Mouse (Mus musculus) small intestine, adult 2 months (tissue): Measurements from ENCODE around the gene Sectm1b. TPM values are rescaled to one million over a fixed set of nuclear protein-coding genes. Genes with fewer than 3 reads are reported as not detected.

Source experiments
- H3K27ac ChIP-seq: fragments of 200-500 bp; 2 replicates; pipeline ENCODE4 v1.5.1; 2012; ENCODE audit warnings: low read depth, low read length, control low read depth, inconsistent platforms; ENCODE audit not compliant: insufficient read depth
- H3K27me3 ChIP-seq: fragments of 200-500 bp; 2 replicates; pipeline ENCODE4 v1.6.1; 2012; ENCODE audit warnings: mild to moderate bottlenecking, moderate library complexity, low read length, inconsistent platforms; ENCODE audit not compliant: control insufficient read depth, insufficient read depth
- H3K36me3 ChIP-seq: fragments of 200-500 bp; 2 replicates; pipeline ENCODE4 v1.6.1; 2012; ENCODE audit warnings: mild to moderate bottlenecking, low read length, control low read depth, inconsistent platforms; ENCODE audit not compliant: control insufficient read depth, insufficient read depth
- H3K4me1 ChIP-seq: fragments of 200-500 bp; 2 replicates; pipeline ENCODE4 v1.6.1; 2012; ENCODE audit warnings: low read length, inconsistent platforms, mixed read lengths; ENCODE audit not compliant: control insufficient read depth, insufficient read depth, insufficient read length
- H3K4me3 ChIP-seq: fragments of 200-500 bp; 2 replicates; pipeline ENCODE4 v1.5.1; 2012; ENCODE audit warnings: low read depth, mild to moderate bottlenecking, control low read depth, inconsistent platforms, low read length, moderate library complexity
- CTCF ChIP-seq: fragments of 200-500 bp; IDR thresholded peaks from 2 replicates; pipeline ENCODE4 v1.5.1; 2012; ENCODE audit warnings: low read depth, mild to moderate bottlenecking, control low read depth, inconsistent platforms, low read length, moderate library complexity, mixed read lengths; ENCODE audit not compliant: insufficient replicate concordance, insufficient read length; ENCODE audit errors: extremely low read depth
- POLR2A ChIP-seq: fragments of 200-500 bp; IDR thresholded peaks from 2 replicates; pipeline ENCODE4 v1.6.1; 2012; ENCODE audit warnings: low read depth, mild to moderate bottlenecking, control low read depth, inconsistent platforms, low read length, moderate library complexity
- WGBS: fragments of 180-500 bp; shearing (Covaris S2); methylation state at CpG from one replicate; pipeline ENCODE4 v1.1.7; 2018; 5-methylcytosine and 5-hydroxymethylcytosine counted together
- polyA plus RNA-seq: library from polyadenylated mRNA; depleted of rRNA; stranded (reverse); fragments of >200 nt; gene quantifications from 2 replicates; pipeline ENCODE4 v1.2.3, GENCODE M21; 2012

Gene Sectm1b
- polyA plus RNA-seq, 1 experiment, result 325 TPM

GRCm38 (mm10) chr11:121042480-121042879 lies 20.9 kb downstream of the Sectm1b start:
- no peak overlapping the region for H3K4me3 ChIP-seq
- H3K27ac ChIP-seq, result no peak overlapping the region
- H3K4me1 ChIP-seq, result no peaks in the 10 kb centered on the region
- 74% methylated on average over 4 of the region's 4 CpGs for WGBS
- H3K36me3 ChIP-seq, result no peaks in the 10 kb centered on the region
- H3K27me3 ChIP-seq, result no peaks in the 10 kb centered on the region
- no peak for TF ChIP-seq POLR2A

- H3K27me3 ChIP-seq, result no peaks in the 10 kb centered on the region
- H3K27ac ChIP-seq, result no peak overlapping the region
- no peak for TF ChIP-seq POLR2A
- TF ChIP-seq CTCF, result no peak
- 72% methylated on average over 4 of the region's 4 CpGs for WGBS
- H3K4me1 ChIP-seq, result no peaks in the 10 kb centered on the region
- H3K36me3 ChIP-seq, result no peaks in the 10 kb centered on the region
- no peak overlapping the region for H3K4me3 ChIP-seq
These were observed 21.7 kb downstream of the Sectm1b start for GRCm38 (mm10) chr11:121041636-121042035.

- Histone ChIP-seq H3K4me1 (no peaks in the 10 kb centered on the region), H3K36me3 (no peaks in the 10 kb centered on the region), H3K4me3 (no peak overlapping the region), H3K27ac (no peak overlapping the region), H3K27me3 (no peaks in the 10 kb centered on the region)
- no peak for TF ChIP-seq POLR2A
- peak; percentile 86; the same call in 1 of the 2 replicates for TF ChIP-seq CTCF
- 4% methylated on average over 4 of the region's 4 CpGs for WGBS
These were observed 22.2 kb downstream of the Sectm1b start for GRCm38 (mm10) chr11:121041212-121041611.

GRCm38 (mm10) chr11:121039302-121039701 lies 24.1 kb downstream of the Sectm1b start, which contains the start of gene Cd7:
TSS of gene Cd7 (minus strand) at chr11:121039418.
- 46% methylated on average over 5 of the region's 5 CpGs for WGBS
- Histone ChIP-seq H3K4me3 (peak within 1 kb of the TSS; percentile 46), H3K4me1 (no peaks in the 10 kb centered on the region), H3K36me3 (no peaks in the 10 kb centered on the region), H3K27me3 (no peaks in the 10 kb centered on the region), H3K27ac (peak within 1 kb of the TSS; percentile 50; the same call in 1 of the 2 replicates)
- TF ChIP-seq POLR2A (no peak), CTCF (no peak)

- H3K4me3 ChIP-seq, result peak overlapping the region; percentile 46
- H3K27me3 ChIP-seq, result no peaks in the 10 kb centered on the region
- TF ChIP-seq POLR2A (no peak), CTCF (no peak)
These were observed 24.8 kb downstream of the Sectm1b start for GRCm38 (mm10) chr11:121038366-121039240.

GRCm38 (mm10) chr11:121033118-121033517 lies 30.3 kb downstream of the Sectm1b start:
- Histone ChIP-seq H3K27me3 (no peaks in the 10 kb centered on the region), H3K36me3 (no peaks in the 10 kb centered on the region), H3K4me1 (no peaks in the 10 kb centered on the region), H3K27ac (no peak overlapping the region), H3K4me3 (no peak overlapping the region)
- TF ChIP-seq POLR2A (no peak), CTCF (no peak)
- 78% methylated on average over 5 of the region's 5 CpGs for WGBS

More at GRCm38 (mm10) chr11:121038366-121039240, 24.8 kb downstream of the Sectm1b start:
- Histone ChIP-seq H3K36me3 (no peaks in the 10 kb centered on the region), H3K27ac (peak overlapping the region; percentile 50; the same call in 1 of the 2 replicates), H3K4me1 (no peaks in the 10 kb centered on the region)
- 82% methylated on average over 11 of the region's 11 CpGs for WGBS

- WGBS, result 83% methylated on average over 7 of the region's 7 CpGs
- Histone ChIP-seq H3K4me1 (no peaks in the 10 kb centered on the region), H3K27me3 (no peaks in the 10 kb centered on the region), H3K27ac (peak overlapping the region; percentile 9; the same call in 1 of the 2 replicates), H3K4me3 (no peak overlapping the region), H3K36me3 (no peaks in the 10 kb centered on the region)
- TF ChIP-seq POLR2A (no peak), CTCF (no peak)
These were observed 36.1 kb downstream of the Sectm1b start for GRCm38 (mm10) chr11:121027259-121027658.
